In genomic region chr9:18473324-18474128, GRCm38 (mm10) we compare ENCODE assay signal across 8 mouse cellular contexts. TPM values are rescaled to one million over a fixed set of nuclear protein-coding genes. Genes with fewer than 3 reads are reported as not detected.
A peak's percentile ranks its signal among the peaks of the same experiment; 100 is the strongest.
DNase-seq lines count a peak whose midpoint lies in the region; ATAC-seq lines count a peak whose summit lies in the region.

No protein-coding gene starts in this region.

- no peaks in the 10 kb centered on the region for H3K9me3 ChIP-seq in megakaryocyte, embryonic 14.5 days

- H3K36me3 ChIP-seq in megakaryocyte, embryonic 14.5 days (replicated peaks; ENCODE audit: low read length), result no peaks in the 10 kb centered on the region

- H3K4me1 ChIP-seq in megakaryocyte, embryonic 14.5 days, result peaks cover 12% of the 10 kb centered on the region

- ATAC-seq in inflammation-experienced regulatory T-cells, adult 6 months, result peak; percentile 99

- H3K4me3 ChIP-seq in megakaryocyte, embryonic 14.5 days (replicated peaks), result peak overlapping the region; percentile 92

- H3K27me3 ChIP-seq in megakaryocyte, embryonic 14.5 days (replicated peaks), result no peaks in the 10 kb centered on the region

- DNase-seq in adrenal gland, postnatal 10 days, result peak; percentile 80
- DNase-seq in embryo, embryonic 11.5 days (ENCODE audit: low read depth, low spot score), result peak; percentile 67
- DNase-seq in gastrocnemius, postnatal 25 days, result peak; percentile 47
- DNase-seq in left cerebral cortex, adult 9 months (ENCODE audit: low spot score in 2 of 2), result peak; percentile 7 to 58
- peak; percentile 68 for DNase-seq in right cerebral cortex, adult 2 months (ENCODE audit: low spot score in 2 of 2)
- peak; percentile 63 for DNase-seq in urinary bladder, postnatal 25 days (ENCODE audit: low spot score)

RNA-seq across cellular contexts. Expression of gene Zfp558, which starts 4.5 kb away (rescaled TPM):
- total RNA-seq in adrenal gland, postnatal 10 days (2021), result 1 to 10 TPM; 1.2 to 2.4 TPM
- 1 to 10 TPM in 1 of 2 experiments, under 1 TPM in 1; 0.64 to 1.4 TPM for total RNA-seq in gastrocnemius, postnatal 25 days (2021)
- 1 to 10 TPM; 2.0 to 3.1 (median 2.1) TPM for polyA plus RNA-seq in inflammation-experienced regulatory T-cells, adult 6 months (2017; shearing (Covaris generic))
- polyA plus RNA-seq in megakaryocyte, embryonic 14.5 days (2012; ENCODE audit: insufficient read depth, low replicate concordance), result 0.20 TPM in 1 of 2 replicates, not detected in the other

RNA-seq across cellular contexts. Expression of gene Mbd3l1, which starts 4.6 kb away (rescaled TPM):
- total RNA-seq in adrenal gland, postnatal 10 days (2021), result not detected
- total RNA-seq in gastrocnemius, postnatal 25 days (2021), result not detected
- polyA plus RNA-seq in inflammation-experienced regulatory T-cells, adult 6 months (2017; shearing (Covaris generic)), result not detected
- polyA plus RNA-seq in megakaryocyte, embryonic 14.5 days (2012; ENCODE audit: insufficient read depth, low replicate concordance), result not detected in 2 replicates

RNA-seq across cellular contexts. Expression of gene Mbd3l2, which starts 43.1 kb away (rescaled TPM):
- not detected for total RNA-seq in adrenal gland, postnatal 10 days (2021)
- not detected for total RNA-seq in gastrocnemius, postnatal 25 days (2021)
- polyA plus RNA-seq in inflammation-experienced regulatory T-cells, adult 6 months (2017; shearing (Covaris generic)), result not detected
- polyA plus RNA-seq in megakaryocyte, embryonic 14.5 days (2012; ENCODE audit: insufficient read depth, low replicate concordance), result not detected in 2 replicates

Comparison
In these comparisons a context has a peak if more than half of its experiments do, and no peak if none do; other contexts are left out.
1. Peak in every context shown above with its lines: DNase-seq, ATAC-seq and H3K4me3 ChIP-seq.